Mouse (Mus musculus) forebrain, embryonic 14.5 days (tissue): ENCODE measurements at regions not wholly inside any gene's neighbourhood (a gene's known extent, or its start where the extent isn't known, plus 50 kb on each side); places are given as distances from the start of the nearest gene placed in this dataset.

Source experiments
- ATAC-seq: fragments of 200-750 bp; cut with Nextera tagmentation; 2 replicates; pipeline ENCODE4 v1.8.0; 2017; ENCODE audit warnings: mild to moderate bottlenecking, moderate library complexity
- DNase-seq: peaks from one replicate; pipeline ENCODE4 v3.0.0-alpha.2; 2015; ENCODE audit warnings: low spot score
- H3K27ac ChIP-seq: fragments of 300-500 bp; sonication (generic); 2 replicates; pipeline ENCODE4 v1.5.1; 2014; ENCODE audit warnings: low read depth, mild to moderate bottlenecking, control low read depth, low read length, moderate library complexity
- H3K27me3 ChIP-seq: fragments of 300-500 bp; sonication (generic); replicated peaks from 2 replicates; pipeline ENCODE4 v1.6.1; 2014; ENCODE audit warnings: low read length, control low read depth, mixed read lengths; ENCODE audit not compliant: control insufficient read depth, insufficient read depth
- H3K36me3 ChIP-seq: fragments of 300-500 bp; sonication (generic); 2 replicates; pipeline ENCODE4 v1.6.1; 2014; ENCODE audit warnings: low read length, control low read depth; ENCODE audit not compliant: control insufficient read depth, insufficient read depth
- H3K4me1 ChIP-seq: fragments of 300-500 bp; sonication (generic); 2 replicates; pipeline ENCODE4 v1.6.1; 2014; ENCODE audit warnings: antibody characterized with exemption, low read length, control low read depth; ENCODE audit not compliant: control insufficient read depth, insufficient read depth
- H3K4me2 ChIP-seq: fragments of 300-500 bp; sonication (generic); 2 replicates; pipeline ENCODE4 v1.6.1; 2014; ENCODE audit warnings: mild to moderate bottlenecking, control low read depth, low read length
- H3K4me3 ChIP-seq: fragments of 300-500 bp; sonication (generic); 2 replicates; pipeline ENCODE4 v1.5.1; 2014; ENCODE audit warnings: low read depth, low read length, control low read depth
- H3K9ac ChIP-seq: fragments of 300-500 bp; sonication (generic); 2 replicates; pipeline ENCODE4 v1.6.1; 2014; ENCODE audit warnings: mild to moderate bottlenecking, low read length, control low read depth, moderate library complexity
- H3K9me3 ChIP-seq: fragments of 300-500 bp; sonication (generic); replicated peaks from 2 replicates; pipeline ENCODE4 v1.6.1; 2016; ENCODE audit warnings: low read length, control low read depth, mixed read lengths; ENCODE audit not compliant: control insufficient read depth
- WGBS: fragments of 180-500 bp; shearing (Covaris S2); extraction: QIAGEN DNeasy Blood & Tissue Kit; methylation state at CpG from one replicate; pipeline ENCODE4 v1.1.7; 2014; 5-methylcytosine and 5-hydroxymethylcytosine counted together

GRCm38 (mm10) chr12:62342141-62342540 is 819.2 kb downstream of the Lrfn5 start:
- peak; percentile 54 for DNase-seq
- no peak for ATAC-seq
- no peaks in the 10 kb centered on the region for H3K27me3 ChIP-seq
- H3K9ac ChIP-seq = no peak overlapping the region
- H3K27ac ChIP-seq = no peak overlapping the region
- H3K4me2 ChIP-seq = no peak overlapping the region
- H3K36me3 ChIP-seq = no peaks in the 10 kb centered on the region
- WGBS = 85% methylated on average over 3 of the region's 3 CpGs
- H3K4me1 ChIP-seq = no peaks in the 10 kb centered on the region
- H3K9me3 ChIP-seq = no peaks in the 10 kb centered on the region
- no peak overlapping the region for H3K4me3 ChIP-seq
